Mouse (Mus musculus) kidney, adult 2 months (tissue): ENCODE measurements around the gene Trp73.

Experiments
- CTCF ChIP-seq: fragments of 200-500 bp; conservative IDR thresholded peaks from 2 replicates; pipeline ENCODE4 v1.5.1; 2011; ENCODE audit warnings: low read depth, mild to moderate bottlenecking, control low read depth, low read length, moderate library complexity, mixed read lengths; ENCODE audit not compliant: insufficient read depth, insufficient read length
- POLR2A ChIP-seq: fragments of 200-500 bp; IDR thresholded peaks from one replicate; pipeline ENCODE4 v1.6.1; 2011; ENCODE audit warnings: low read depth, low read length, control low read depth

GRCm38 (mm10) chr4:154127273-154127672, 12.7 kb downstream of the Trp73 start:
- TF ChIP-seq CTCF (no peak), POLR2A (no peak)
